Mouse (Mus musculus): ENCODE measurements around the gene Kars.

GRCm38 (mm10) chr8:112029455-112029854, 18.3 kb upstream of the Kars start:
- TF ChIP-seq CTCF (IDR thresholded peaks at IDR 0.05; ENCODE audit: low read depth, low read length) (no peak), EP300 (IDR thresholded peaks at IDR 0.05; ENCODE audit: insufficient read depth, low read depth, low read length) (no peak), POLR2A (IDR thresholded peaks at IDR 0.05; ENCODE audit: insufficient read depth, low read length) (no peak)

Data from ES-Bruce4 (cell line).